ENCODE assay signal across 8 mouse cellular contexts in the genomic region with DNA sequence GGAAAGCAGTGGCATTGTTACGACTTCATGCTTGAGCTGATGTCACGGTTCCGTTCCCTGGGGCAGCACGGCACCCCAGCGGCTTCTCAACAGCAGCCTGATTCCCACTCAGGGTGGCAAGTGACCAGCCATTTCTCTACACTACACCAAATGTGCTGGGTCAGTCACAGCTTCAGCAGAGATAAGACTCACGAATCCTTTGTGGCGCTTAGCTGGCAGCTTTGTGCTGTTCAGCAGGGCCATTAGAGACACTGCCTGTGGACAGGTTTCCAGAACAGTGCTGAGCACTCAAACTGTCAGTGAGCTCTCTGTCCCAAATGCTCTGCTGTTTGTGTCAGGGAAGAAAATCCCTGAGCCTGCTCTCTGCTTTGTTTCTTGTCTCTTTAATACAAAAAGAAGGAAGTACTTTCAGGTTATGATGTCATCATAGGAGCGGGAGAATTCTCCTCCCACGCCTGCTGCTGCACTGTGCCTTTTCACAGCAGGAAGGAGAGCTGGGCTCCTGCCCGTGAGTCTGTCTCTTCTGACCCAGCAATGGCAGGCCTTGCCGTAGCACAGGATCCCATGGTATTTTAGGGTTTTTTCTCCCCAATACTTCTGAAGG.
A peak's percentile ranks its signal among the peaks of the same experiment; 100 is the strongest.
DNase-seq lines count a peak whose midpoint lies in the region; ATAC-seq lines count a peak whose summit lies in the region.

No protein-coding gene starts in this region.

- H3K36me3 ChIP-seq in forebrain, embryonic 14.5 days (ENCODE audit: control insufficient read depth, insufficient read depth, low read length) = peaks cover 39% of the 10 kb centered on the region
- no peaks in the 10 kb centered on the region for H3K36me3 ChIP-seq in hindbrain, embryonic 11.5 days (ENCODE audit: control insufficient read depth, insufficient read depth, low read length)
- H3K36me3 ChIP-seq in liver, embryonic 16.5 days (ENCODE audit: control insufficient read depth, insufficient read depth) = peaks cover 4% of the 10 kb centered on the region; the same call in 1 of the 2 replicates

- H3K9ac ChIP-seq in forebrain, embryonic 14.5 days (ENCODE audit: low read length) = no peak overlapping the region; the same call in 1 of the 2 replicates
- no peak overlapping the region for H3K9ac ChIP-seq in hindbrain, embryonic 11.5 days (ENCODE audit: low read depth, low read length)
- H3K9ac ChIP-seq in liver, embryonic 16.5 days (ENCODE audit: low read depth, low read length) = no peak overlapping the region

- no peak for DNase-seq in frontal cortex, postnatal 36 days (ENCODE audit: low spot score in 2 of 2)
- peak; percentile 49 for DNase-seq in adrenal gland, postnatal 25 days
- DNase-seq in forebrain, embryonic 14.5 days (ENCODE audit: low spot score) = peak; percentile 51
- DNase-seq in hindbrain, embryonic 11.5 days (ENCODE audit: low spot score) = peak; percentile 31
- peak; percentile 33 for DNase-seq in ovary, postnatal 36 days (ENCODE audit: low spot score)
- DNase-seq in frontal cortex, postnatal 14 days (ENCODE audit: low spot score in 2 of 2) = no peak

- peak; percentile 75 for ATAC-seq in frontal cortex, adult (ENCODE audit: low TSS enrichment)
- ATAC-seq in forebrain, embryonic 14.5 days = peak; percentile 47; the same call in 1 of the 2 replicates
- ATAC-seq in hindbrain, embryonic 11.5 days (ENCODE audit: low FRiP score) = no peak
- ATAC-seq in liver, embryonic 16.5 days (ENCODE audit: low read depth) = 0 out of 2 replicates have a peak, but pooled peaks have one; percentile 41

- H3K4me1 ChIP-seq in forebrain, embryonic 14.5 days (ENCODE audit: control insufficient read depth, insufficient read depth, low read length) = peaks cover 8% of the 10 kb centered on the region; the same call in 1 of the 2 replicates
- H3K4me1 ChIP-seq in hindbrain, embryonic 11.5 days (replicated peaks; ENCODE audit: control insufficient read depth, insufficient read depth, low read length) = peaks cover 14% of the 10 kb centered on the region
- no peaks in the 10 kb centered on the region for H3K4me1 ChIP-seq in liver, embryonic 16.5 days (ENCODE audit: control insufficient read depth, low read depth, low read length)

- 50% methylated on average over 11 of the region's 11 CpGs for WGBS in forebrain, embryonic 14.5 days
- 57% methylated on average over 11 of the region's 11 CpGs for WGBS in hindbrain, embryonic 11.5 days
- 58% methylated on average over 11 of the region's 11 CpGs for WGBS in liver, embryonic 16.5 days (ENCODE audit: insufficient replicate concordance)

- peak overlapping the region; percentile 55; the same call in 1 of the 2 replicates for H3K27ac ChIP-seq in forebrain, embryonic 14.5 days (ENCODE audit: low read depth, low read length)
- H3K27ac ChIP-seq in hindbrain, embryonic 11.5 days (ENCODE audit: low read depth, low read length) = peak overlapping the region; percentile 67
- no peak overlapping the region for H3K27ac ChIP-seq in liver, embryonic 16.5 days (ENCODE audit: low read length)

- no peaks in the 10 kb centered on the region for H3K9me3 ChIP-seq in forebrain, embryonic 14.5 days (replicated peaks; ENCODE audit: control insufficient read depth, low read length)
- no peaks in the 10 kb centered on the region for H3K9me3 ChIP-seq in hindbrain, embryonic 11.5 days (ENCODE audit: control insufficient read depth, low read length)
- H3K9me3 ChIP-seq in liver, embryonic 16.5 days (replicated peaks; ENCODE audit: control insufficient read depth, low read length) = no peaks in the 10 kb centered on the region

- no peak overlapping the region for H3K4me2 ChIP-seq in forebrain, embryonic 14.5 days (ENCODE audit: low read length)
- H3K4me2 ChIP-seq in hindbrain, embryonic 11.5 days (replicated peaks; ENCODE audit: low read depth, low read length) = no peak overlapping the region
- H3K4me2 ChIP-seq in liver, embryonic 16.5 days (ENCODE audit: low read depth, low read length) = no peak overlapping the region

- no peaks in the 10 kb centered on the region for H3K27me3 ChIP-seq in forebrain, embryonic 14.5 days (replicated peaks; ENCODE audit: control insufficient read depth, insufficient read depth, low read length)
- H3K27me3 ChIP-seq in hindbrain, embryonic 11.5 days (ENCODE audit: control insufficient read depth, insufficient read depth, low read length) = no peaks in the 10 kb centered on the region
- no peaks in the 10 kb centered on the region for H3K27me3 ChIP-seq in liver, embryonic 16.5 days (ENCODE audit: control insufficient read depth, insufficient read depth, low read depth, low read length)

- H3K4me3 ChIP-seq in forebrain, embryonic 14.5 days (ENCODE audit: low read depth, low read length) = no peak overlapping the region
- no peak overlapping the region for H3K4me3 ChIP-seq in hindbrain, embryonic 11.5 days (ENCODE audit: low read depth, low read length)
- H3K4me3 ChIP-seq in liver, embryonic 16.5 days (ENCODE audit: low read depth, low read length) = no peak overlapping the region

Comparison
In these comparisons a context has a peak if more than half of its experiments do, and no peak if none do; other contexts are left out.
1. DNase-seq: peak in adrenal gland, postnatal 25 days (single experiment), forebrain, embryonic 14.5 days (single experiment), hindbrain, embryonic 11.5 days (single experiment) and ovary, postnatal 36 days (single experiment); none in frontal cortex, postnatal 36 days (0 of 2) and frontal cortex, postnatal 14 days (0 of 2).